Mouse (Mus musculus) heart, adult 2 months (tissue): ENCODE measurements around the gene Gm1043. TPM values are rescaled to one million over a fixed set of nuclear protein-coding genes. Genes with fewer than 3 reads are reported as not detected.
A peak's percentile ranks its signal among the peaks of the same experiment; 100 is the strongest.

Experiments used
- DNase-seq, 2 experiments: peaks; one replicate each; pipeline ENCODE4 v3.0.0; 2021
- H3K27ac ChIP-seq: fragments of 200-600 bp; 2 replicates; pipeline ENCODE4 v1.8.1; 2022
- H3K27me3 ChIP-seq: fragments of 200-500 bp; 2 replicates; pipeline ENCODE4 v1.6.1; 2012; ENCODE audit warnings: mild to moderate bottlenecking, low read length, inconsistent platforms, mixed read lengths; ENCODE audit not compliant: control insufficient read depth, insufficient read depth
- H3K36me3 ChIP-seq: fragments of 200-500 bp; 2 replicates; pipeline ENCODE4 v1.6.1; 2012; ENCODE audit warnings: low read length, inconsistent platforms; ENCODE audit not compliant: control insufficient read depth, insufficient read depth
- H3K4me1 ChIP-seq: fragments of 200-500 bp; 2 replicates; pipeline ENCODE4 v1.6.1; 2011; ENCODE audit warnings: low read length; ENCODE audit not compliant: control insufficient read depth, insufficient read depth
- H3K4me3 ChIP-seq: fragments of 200-600 bp; 2 replicates; pipeline ENCODE4 v1.8.1; 2022
- H3K79me2 ChIP-seq: fragments of 200-500 bp; replicated peaks from 2 replicates; pipeline ENCODE4 v1.6.1; 2012; ENCODE audit warnings: mild to moderate bottlenecking, inconsistent platforms, low read length, moderate library complexity, mixed read lengths; ENCODE audit not compliant: control insufficient read depth, insufficient read depth
- H3K9ac ChIP-seq: fragments of 200-500 bp; 2 replicates; pipeline ENCODE4 v1.6.1; 2012; ENCODE audit warnings: low read depth, mild to moderate bottlenecking, control low read depth, inconsistent platforms, low read length, mixed read lengths
- CTCF ChIP-seq: fragments of 200-600 bp; IDR thresholded peaks from 2 replicates; pipeline ENCODE4 v1.8.1; 2022; ENCODE audit warnings: antibody characterized with exemption, mild to moderate bottlenecking, moderate library complexity
- EP300 ChIP-seq: fragments of 200-500 bp; IDR thresholded peaks from 2 replicates; pipeline ENCODE4 v1.6.1; 2011; ENCODE audit warnings: low read depth, low read length, control low read depth; ENCODE audit not compliant: insufficient read depth
- POLR2A ChIP-seq: fragments of 200-500 bp; IDR thresholded peaks from 2 replicates; pipeline ENCODE4 v1.6.1; 2011; ENCODE audit warnings: mild to moderate bottlenecking, low read depth, low read length, control low read depth; ENCODE audit not compliant: insufficient read depth
- WGBS: fragments of 180-500 bp; shearing (Covaris S2); methylation state at CpG from one replicate; pipeline ENCODE4 v1.1.7; 2018; 5-methylcytosine and 5-hydroxymethylcytosine counted together
- intact Hi-C: fragments of 180-260 bp; cut with DNase I; formaldehyde crosslinking; loops from one replicate; pipeline ENCODE4 v1.15.1; 2025
- polyA plus RNA-seq: library from polyadenylated mRNA; depleted of rRNA; stranded (reverse); fragments of >200 nt; gene quantifications from 2 replicates; pipeline ENCODE4 v1.2.3, GENCODE M21; 2012
- total RNA-seq, 2 experiments: library from RNA; stranded (reverse); gene quantifications; 2 replicates each; pipeline ENCODE4 v1.2.3; 2021

The Gm1043 gene
- total and polyA plus RNA-seq, 3 experiments, result not detected

GRCm38 (mm10) chr5:37219615-37220014, 134.4 kb downstream of the Gm1043 start:
- intact Hi-C loops, result no loop called here
- H3K4me1 ChIP-seq, result no peaks in the 10 kb centered on the region
- no peak for TF ChIP-seq POLR2A
- no peak for TF ChIP-seq CTCF
- TF ChIP-seq EP300, result no peak
- no peaks in the 10 kb centered on the region for H3K79me2 ChIP-seq
- no peak overlapping the region for H3K27ac ChIP-seq
- no peaks in the 10 kb centered on the region for H3K36me3 ChIP-seq
- H3K27me3 ChIP-seq, result no peaks in the 10 kb centered on the region
- DNase-seq, result no peak
- WGBS, result 47% methylated on average over 5 of the region's 5 CpGs
- no peak overlapping the region for H3K9ac ChIP-seq
- H3K4me3 ChIP-seq, result no peak overlapping the region

- Histone ChIP-seq H3K9ac (no peak overlapping the region), H3K27me3 (no peaks in the 10 kb centered on the region), H3K4me3 (no peak overlapping the region), H3K36me3 (no peaks in the 10 kb centered on the region), H3K27ac (no peak overlapping the region), H3K79me2 (no peaks in the 10 kb centered on the region), H3K4me1 (no peaks in the 10 kb centered on the region)
- no peak for DNase-seq
- TF ChIP-seq POLR2A (no peak), EP300 (no peak), CTCF (no peak)
- 75% methylated on average over 5 of the region's 5 CpGs for WGBS
- intact Hi-C loops, result no loop called here
Measured at GRCm38 (mm10) chr5:37220575-37220974, 135.4 kb downstream of the Gm1043 start.

- 64% methylated on average over 6 of the region's 6 CpGs for WGBS
- H3K9ac ChIP-seq, result no peak overlapping the region
- no peaks in the 10 kb centered on the region for H3K79me2 ChIP-seq
- no peaks in the 10 kb centered on the region for H3K27me3 ChIP-seq
- no peak overlapping the region for H3K4me3 ChIP-seq
- DNase-seq, result no peak
- TF ChIP-seq CTCF (no peak), POLR2A (no peak), EP300 (no peak)
- H3K36me3 ChIP-seq, result no peaks in the 10 kb centered on the region
- intact Hi-C loops, result no loop called here
- no peaks in the 10 kb centered on the region for H3K4me1 ChIP-seq
- H3K27ac ChIP-seq, result no peak overlapping the region
Measured at GRCm38 (mm10) chr5:37221563-37221962, 136.4 kb downstream of the Gm1043 start.

GRCm38 (mm10) chr5:37222316-37222715, 137.1 kb downstream of the Gm1043 start:
- intact Hi-C loops, result no loop called here
- no peaks in the 10 kb centered on the region for H3K36me3 ChIP-seq
- H3K4me3 ChIP-seq, result no peak overlapping the region
- H3K27me3 ChIP-seq, result no peaks in the 10 kb centered on the region
- DNase-seq, result no peak
- TF ChIP-seq POLR2A (no peak), EP300 (no peak), CTCF (no peak)
- no peaks in the 10 kb centered on the region for H3K4me1 ChIP-seq
- 74% methylated on average over 8 of the region's 8 CpGs for WGBS
- H3K9ac ChIP-seq, result no peak overlapping the region
- H3K79me2 ChIP-seq, result no peaks in the 10 kb centered on the region
- H3K27ac ChIP-seq, result no peak overlapping the region

DNA sequence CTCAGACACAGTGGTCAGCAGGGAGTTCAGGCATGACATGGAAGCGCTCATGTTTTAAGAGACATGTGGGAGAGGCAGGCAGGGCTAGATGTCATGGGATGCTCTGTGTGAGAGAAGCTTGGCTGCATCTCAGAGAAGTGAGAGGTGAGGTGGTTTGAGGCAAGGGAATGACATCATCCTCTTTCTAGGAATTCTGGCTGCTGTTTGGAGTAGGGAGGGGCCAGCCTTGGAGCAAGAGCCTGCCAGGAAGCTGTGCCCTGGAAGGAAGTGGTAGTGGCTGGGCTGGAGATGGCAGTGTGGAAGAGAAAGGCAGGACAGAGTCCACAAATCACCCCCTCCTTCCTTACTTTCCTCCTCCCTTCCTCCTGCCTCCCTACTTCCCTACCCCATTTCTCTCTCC, 140.5 kb downstream of the Gm1043 start:
- no peaks in the 10 kb centered on the region for H3K4me1 ChIP-seq
- H3K36me3 ChIP-seq, result no peaks in the 10 kb centered on the region
- H3K27me3 ChIP-seq, result no peaks in the 10 kb centered on the region
- H3K4me3 ChIP-seq, result no peak overlapping the region
- no peak overlapping the region for H3K27ac ChIP-seq
- H3K79me2 ChIP-seq, result no peaks in the 10 kb centered on the region
- WGBS, result 90% methylated on average over 1 of the region's 1 CpGs
- intact Hi-C loops, result no loop called here
- H3K9ac ChIP-seq, result no peak overlapping the region
- TF ChIP-seq EP300 (no peak), POLR2A (no peak), CTCF (no peak)
- DNase-seq, result peak in 1 of 2 experiments; percentile 15

- Histone ChIP-seq H3K4me1 (no peaks in the 10 kb centered on the region), H3K27me3 (no peaks in the 10 kb centered on the region), H3K36me3 (no peaks in the 10 kb centered on the region), H3K4me3 (no peak overlapping the region), H3K27ac (no peak overlapping the region), H3K9ac (no peak overlapping the region), H3K79me2 (no peaks in the 10 kb centered on the region)
- WGBS, result 13% methylated on average over 6 of the region's 6 CpGs
- TF ChIP-seq CTCF (no peak), EP300 (no peak), POLR2A (no peak)
- peak in 1 of 2 experiments; percentile 29 for DNase-seq
- intact Hi-C loops, result no loop called here
Measured at GRCm38 (mm10) chr5:37227956-37228680, 142.9 kb downstream of the Gm1043 start.
